Mouse (Mus musculus) C3H10T1/2 (cell line): ENCODE measurements around the gene Dap. TPM values are rescaled to one million over a fixed set of nuclear protein-coding genes. Genes with fewer than 3 reads are reported as not detected.

Source experiments
- polyA plus RNA-seq, 2 experiments: library from polyadenylated mRNA; unstranded; fragments of >200 nt; fragmentation: generic; extraction: Trizol; gene quantifications; one replicate each; pipeline ENCODE4 v1.2.1; 2012; ENCODE audit warnings: missing spikeins in 2 of 2

The Dap gene
- polyA plus RNA-seq, result 100 to 1,000 TPM; 459 to 568 TPM

GRCm38 (mm10) chr15:31224135-31224761 is at the start of gene Dap:
Gene Dap, plus strand, starts transcription at chr15:31224314.

Other genes with a start within 250 kb of the Dap start
- 1 to 10 TPM in 1 of 2 experiments, under 1 TPM in 1; 0.51 to 1.2 TPM for gene Ankrd33b, start 143.4 kb downstream of the Dap start, polyA plus RNA-seq
- 10 to 100 TPM in 1 of 2 experiments, 1 to 10 TPM in 1; 6.8 to 15.9 TPM for gene Ropn1l, start 229.4 kb downstream of the Dap start, polyA plus RNA-seq